Mouse (Mus musculus) kidney, adult 8-10 months (tissue): Measurements from ENCODE around the gene Hoxa10.

ENCODE experiments used
- DNase-seq, 2 experiments: peaks; one replicate each; pipeline ENCODE4 v3.0.0; 2022

Gene Hoxa10

GRCm38 (mm10) chr6:52262463-52263320 lies 22.0 kb upstream of the Hoxa10 start:
- DNase-seq: no peak

GRCm38 (mm10) chr6:52261751-52262462 lies 21.3 kb upstream of the Hoxa10 start:
- no peak for DNase-seq

GRCm38 (mm10) chr6:52260654-52261575 lies 20.3 kb upstream of the Hoxa10 start, which contains the start of gene Hoxa13:
Hoxa13 (minus strand) TSS chr6:52260880.
- DNase-seq: no peak

GRCm38 (mm10) chr6:52259811-52260261 lies 19.2 kb upstream of the Hoxa10 start:
- DNase-seq: no peak

- DNase-seq: no peak
These were observed 18.6 kb upstream of the Hoxa10 start for GRCm38 (mm10) chr6:52259081-52259790.

GRCm38 (mm10) chr6:52256956-52257355 lies 16.3 kb upstream of the Hoxa10 start:
- DNase-seq: peak; percentile 70 to 92

GRCm38 (mm10) chr6:52253511-52254500 lies 13.2 kb upstream of the Hoxa10 start:
- no peak for DNase-seq

GRCm38 (mm10) chr6:52252775-52253376 lies 12.2 kb upstream of the Hoxa10 start:
- DNase-seq: no peak

GRCm38 (mm10) chr6:52252016-52252774 lies 11.5 kb upstream of the Hoxa10 start:
- DNase-seq: no peak

GRCm38 (mm10) chr6:52251177-52251879 lies 10.7 kb upstream of the Hoxa10 start:
- no peak for DNase-seq

GRCm38 (mm10) chr6:52249826-52250225 lies 9.2 kb upstream of the Hoxa10 start:
- no peak for DNase-seq

GRCm38 (mm10) chr6:52249415-52249738 lies 8.7 kb upstream of the Hoxa10 start:
- no peak for DNase-seq

- no peak for DNase-seq
These were observed 8.2 kb upstream of the Hoxa10 start for GRCm38 (mm10) chr6:52248638-52249414.

- no peak for DNase-seq
These were observed 7.3 kb upstream of the Hoxa10 start for GRCm38 (mm10) chr6:52247766-52248637.

GRCm38 (mm10) chr6:52246916-52247315 lies 6.3 kb upstream of the Hoxa10 start:
- DNase-seq: no peak

GRCm38 (mm10) chr6:52246403-52246803 lies 5.7 kb upstream of the Hoxa10 start:
- DNase-seq: no peak

- DNase-seq: no peak
These were observed 5.1 kb upstream of the Hoxa10 start, which contains the start of gene Hoxa11 for GRCm38 (mm10) chr6:52245757-52246142. Hoxa11 (minus strand) TSS chr6:52245810.
